Mouse (Mus musculus) limb, embryonic 11.5 days (tissue): ENCODE results near the gene Ifnl3. TPM values are rescaled to one million over a fixed set of nuclear protein-coding genes. Genes with fewer than 3 reads are reported as not detected.

Experiments
- ATAC-seq: fragments of 200-750 bp; cut with Nextera tagmentation; 2 replicates; pipeline ENCODE4 v1.8.0; 2017; ENCODE audit warnings: low read depth; ENCODE audit not compliant: insufficient number of reproducible peaks, low FRiP score, low TSS enrichment
- DNase-seq: peaks from one replicate; pipeline ENCODE4 v3.0.0-alpha.2; 2015; ENCODE audit warnings: low spot score
- H3K27ac ChIP-seq: fragments of 300-500 bp; sonication (generic); replicated peaks from 2 replicates; pipeline ENCODE4 v1.5.1; 2014; ENCODE audit warnings: low read depth, mild to moderate bottlenecking, low read length
- H3K27me3 ChIP-seq: fragments of 300-500 bp; sonication (generic); 2 replicates; pipeline ENCODE4 v1.6.1; 2014; ENCODE audit warnings: mild to moderate bottlenecking, low read length, mixed read lengths; ENCODE audit not compliant: control insufficient read depth, insufficient read depth
- H3K36me3 ChIP-seq: fragments of 300-500 bp; sonication (generic); 2 replicates; pipeline ENCODE4 v1.6.1; 2014; ENCODE audit warnings: mild to moderate bottlenecking, low read length, moderate library complexity, mixed read lengths; ENCODE audit not compliant: control insufficient read depth, insufficient read depth
- H3K4me1 ChIP-seq: fragments of 300-500 bp; sonication (generic); 2 replicates; pipeline ENCODE4 v1.6.1; 2014; ENCODE audit warnings: low read length, mixed read lengths; ENCODE audit not compliant: control insufficient read depth, insufficient read depth
- H3K4me2 ChIP-seq: fragments of 300-500 bp; sonication (generic); 2 replicates; pipeline ENCODE4 v1.6.1; 2014; ENCODE audit warnings: low read depth, mild to moderate bottlenecking, moderate library complexity; ENCODE audit not compliant: severe bottlenecking
- H3K4me3 ChIP-seq: fragments of 300-500 bp; sonication (generic); 2 replicates; pipeline ENCODE4 v1.5.1; 2014; ENCODE audit warnings: low read depth, low read length
- H3K9ac ChIP-seq: fragments of 300-500 bp; sonication (generic); 2 replicates; pipeline ENCODE4 v1.6.1; 2014; ENCODE audit warnings: mild to moderate bottlenecking, low read length
- H3K9me3 ChIP-seq: fragments of 300-500 bp; sonication (generic); 2 replicates; pipeline ENCODE4 v1.6.1; 2016; ENCODE audit warnings: low read length; ENCODE audit not compliant: control insufficient read depth
- WGBS: fragments of 180-500 bp; shearing (Covaris S2); extraction: QIAGEN DNeasy Blood & Tissue Kit; methylation state at CpG from one replicate; pipeline ENCODE4 v1.1.7; 2014; 5-methylcytosine and 5-hydroxymethylcytosine counted together
- polyA plus RNA-seq: library from polyadenylated mRNA; unstranded; fragments of >200 nt; fragmentation: Nextera tagmentation; extraction: Ambion mirVana; gene quantifications from 2 replicates; pipeline ENCODE4 v1.2.1, GENCODE M21; 2014

Ifnl3 gene
- polyA plus RNA-seq, 1 experiment from 2014 or later, result not detected

DNA sequence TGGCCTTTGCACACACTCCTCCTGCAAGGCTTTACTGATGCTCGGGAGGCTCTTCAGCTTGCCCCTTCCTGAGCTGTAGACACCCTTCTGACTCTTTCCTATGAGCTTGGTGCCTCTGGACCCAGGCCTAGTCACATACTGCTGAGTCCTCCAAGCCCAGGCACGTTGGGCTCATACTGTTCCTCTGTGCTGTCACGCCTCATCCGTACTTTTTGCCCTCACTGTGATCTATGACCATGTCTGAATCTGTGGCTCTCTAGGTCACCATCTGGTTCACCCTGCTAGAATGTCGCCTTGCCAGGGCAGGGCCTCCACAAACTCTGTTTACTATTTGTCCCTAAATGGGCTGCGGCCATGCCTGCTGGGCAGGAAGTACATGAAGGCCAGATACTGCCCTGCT lies 30.4 kb downstream of the Ifnl3 start:
- Histone ChIP-seq H3K36me3 (no peaks in the 10 kb centered on the region), H3K27ac (no peak overlapping the region), H3K27me3 (no peaks in the 10 kb centered on the region), H3K9me3 (no peaks in the 10 kb centered on the region; the same call in 1 of the 2 replicates), H3K9ac (no peak overlapping the region), H3K4me2 (no peak overlapping the region), H3K4me3 (no peak overlapping the region), H3K4me1 (no peaks in the 10 kb centered on the region)
- no peak for ATAC-seq
- DNase-seq, result no peak
- WGBS, result 90% methylated on average over 6 of the region's 6 CpGs

DNA sequence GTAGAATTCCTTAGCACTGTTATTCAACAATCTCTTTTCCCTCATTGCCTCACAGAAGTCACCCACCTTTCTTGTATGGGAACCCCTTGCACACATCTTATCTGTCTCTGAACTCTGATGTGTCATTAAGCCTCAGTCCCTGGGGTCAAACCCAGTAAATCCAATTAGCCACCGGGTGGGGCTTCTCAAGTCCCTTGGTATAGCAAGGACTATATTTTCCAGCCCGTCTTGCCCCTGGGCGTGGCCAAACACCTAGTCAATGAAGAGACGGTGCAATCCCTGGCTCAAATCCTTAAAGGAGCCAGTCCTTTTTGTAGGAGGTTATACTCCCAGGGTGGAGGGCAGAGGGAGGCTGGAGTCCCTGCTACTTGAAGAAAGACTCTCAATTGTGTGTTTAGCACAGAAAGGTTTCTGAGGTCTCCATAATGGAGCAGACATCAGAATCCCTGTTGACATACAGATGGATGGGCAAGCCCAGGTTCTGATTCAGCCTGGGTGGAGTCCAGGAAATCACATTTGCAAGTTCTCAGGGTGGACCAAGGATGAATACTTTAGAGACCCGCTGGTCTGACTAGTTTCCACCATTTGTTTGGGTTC lies 33.4 kb downstream of the Ifnl3 start:
- H3K4me2 ChIP-seq, result no peak overlapping the region
- H3K9me3 ChIP-seq, result no peaks in the 10 kb centered on the region; the same call in 1 of the 2 replicates
- H3K4me1 ChIP-seq, result no peaks in the 10 kb centered on the region
- no peak for ATAC-seq
- no peak for DNase-seq
- 18% methylated on average over 5 of the region's 5 CpGs for WGBS
- no peak overlapping the region for H3K4me3 ChIP-seq
- H3K9ac ChIP-seq, result no peak overlapping the region
- no peak overlapping the region for H3K27ac ChIP-seq
- H3K27me3 ChIP-seq, result no peaks in the 10 kb centered on the region
- H3K36me3 ChIP-seq, result peaks cover 6% of the 10 kb centered on the region

DNA sequence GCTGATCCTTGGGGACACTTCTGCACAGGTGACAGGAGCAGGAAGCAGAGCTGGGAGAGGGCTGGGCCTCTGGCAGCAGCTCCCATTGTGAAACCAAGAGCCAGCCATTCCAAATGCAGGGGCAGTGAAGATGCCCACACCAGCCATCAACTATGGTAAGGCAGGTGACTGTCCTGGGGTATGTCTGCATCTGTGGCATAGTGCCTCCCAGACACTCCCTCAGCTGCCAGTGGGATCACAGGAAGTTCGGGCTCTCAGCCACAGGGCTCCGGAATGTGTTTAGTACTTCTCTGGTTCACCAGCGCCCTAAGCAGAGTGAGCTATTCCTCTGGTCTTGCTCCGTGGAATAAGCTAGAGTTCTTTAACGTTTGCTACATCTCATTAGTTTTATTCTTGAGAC lies 34.4 kb downstream of the Ifnl3 start:
- ATAC-seq (no peak), DNase-seq (no peak)
- Histone ChIP-seq H3K9ac (no peak overlapping the region), H3K9me3 (no peaks in the 10 kb centered on the region; the same call in 1 of the 2 replicates), H3K27me3 (no peaks in the 10 kb centered on the region), H3K4me3 (no peak overlapping the region), H3K27ac (no peak overlapping the region), H3K36me3 (peaks cover 9% of the 10 kb centered on the region), H3K4me2 (no peak overlapping the region), H3K4me1 (no peaks in the 10 kb centered on the region)
- WGBS, result 71% methylated on average over 5 of the region's 5 CpGs

DNA sequence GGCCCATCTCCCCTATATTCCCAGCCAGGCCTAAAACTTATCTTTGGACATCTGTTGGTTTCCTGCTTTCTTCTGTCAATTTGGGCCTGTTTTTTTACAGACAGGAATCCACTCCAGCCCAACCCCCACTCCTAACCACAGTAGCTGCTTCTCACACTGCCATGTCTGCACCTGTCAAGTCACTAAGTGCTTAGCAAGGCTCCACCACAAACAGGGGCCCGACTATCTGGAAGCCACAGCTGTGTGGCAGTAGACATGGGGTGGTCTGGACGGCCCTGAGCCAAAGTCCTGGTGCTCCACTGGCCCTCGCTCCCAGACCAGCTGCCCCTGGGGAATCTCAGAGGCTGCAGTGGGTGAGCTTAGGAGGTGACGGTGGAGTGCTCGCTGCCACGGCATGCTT lies 35.1 kb downstream of the Ifnl3 start:
- no peak for DNase-seq
- Histone ChIP-seq H3K9ac (no peak overlapping the region), H3K27ac (no peak overlapping the region)

DNA sequence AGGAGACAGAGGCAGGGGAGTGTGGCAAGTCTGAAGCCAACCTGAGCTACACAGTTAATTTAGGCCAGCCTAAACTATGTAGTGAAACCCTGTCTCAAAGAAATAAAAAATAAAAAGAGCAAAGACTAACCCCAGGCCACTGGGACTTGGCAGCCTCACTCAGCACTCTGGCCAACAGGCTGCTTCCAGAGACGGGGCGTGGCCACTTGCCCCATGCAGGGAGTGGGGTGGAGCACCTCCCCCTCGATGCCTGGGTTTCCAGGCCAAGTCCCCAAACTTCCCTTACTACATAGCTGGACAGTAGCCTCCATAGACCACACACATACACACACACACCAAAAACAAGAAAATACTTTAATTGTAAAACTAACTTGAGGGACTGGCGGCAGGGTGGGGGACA lies 35.9 kb downstream of the Ifnl3 start:
- Histone ChIP-seq H3K36me3 (peaks cover 16% of the 10 kb centered on the region), H3K4me3 (no peak overlapping the region), H3K27me3 (no peaks in the 10 kb centered on the region), H3K4me2 (no peak overlapping the region), H3K27ac (no peak overlapping the region), H3K9ac (no peak overlapping the region), H3K4me1 (no peaks in the 10 kb centered on the region), H3K9me3 (no peaks in the 10 kb centered on the region)
- no peak for ATAC-seq
- WGBS, result 45% methylated on average over 4 of the region's 4 CpGs
- DNase-seq, result no peak

More for the DNA sequence above, 35.1 kb downstream of the Ifnl3 start:
- 74% methylated on average over 6 of the region's 6 CpGs for WGBS
- Histone ChIP-seq H3K4me2 (no peak overlapping the region), H3K4me1 (no peaks in the 10 kb centered on the region), H3K27me3 (no peaks in the 10 kb centered on the region), H3K9me3 (no peaks in the 10 kb centered on the region; the same call in 1 of the 2 replicates), H3K4me3 (no peak overlapping the region), H3K36me3 (peaks cover 14% of the 10 kb centered on the region)
- ATAC-seq, result no peak

DNA sequence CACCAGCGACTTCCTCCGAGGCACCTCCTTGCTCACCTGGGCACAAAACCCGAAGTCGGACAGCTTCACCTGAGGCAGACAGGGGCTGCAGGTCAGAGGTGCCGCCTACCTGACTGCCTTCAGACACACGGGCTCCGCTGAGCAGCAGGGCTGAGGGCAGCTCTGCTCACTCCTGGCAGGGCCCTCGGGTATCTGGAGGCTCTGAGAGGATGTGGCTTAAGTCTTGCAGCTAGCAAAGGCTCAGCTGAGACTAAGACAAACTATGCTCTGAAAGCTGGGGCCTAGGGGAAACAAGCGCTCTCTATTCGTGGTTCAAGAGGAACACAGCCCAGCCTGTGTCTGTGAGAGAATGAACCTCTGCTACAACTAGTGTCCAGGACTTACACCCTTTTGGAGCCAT lies 38.2 kb downstream of the Ifnl3 start:
- peaks cover 29% of the 10 kb centered on the region for H3K36me3 ChIP-seq
- H3K27me3 ChIP-seq, result no peaks in the 10 kb centered on the region
- no peaks in the 10 kb centered on the region for H3K4me1 ChIP-seq
- H3K4me2 ChIP-seq, result no peak overlapping the region
- ATAC-seq (no peak), DNase-seq (no peak)
- H3K4me3 ChIP-seq, result no peak overlapping the region
- no peak overlapping the region for H3K27ac ChIP-seq
- no peaks in the 10 kb centered on the region for H3K9me3 ChIP-seq
- no peak overlapping the region for H3K9ac ChIP-seq
- 95% methylated on average over 10 of the region's 10 CpGs for WGBS

DNA sequence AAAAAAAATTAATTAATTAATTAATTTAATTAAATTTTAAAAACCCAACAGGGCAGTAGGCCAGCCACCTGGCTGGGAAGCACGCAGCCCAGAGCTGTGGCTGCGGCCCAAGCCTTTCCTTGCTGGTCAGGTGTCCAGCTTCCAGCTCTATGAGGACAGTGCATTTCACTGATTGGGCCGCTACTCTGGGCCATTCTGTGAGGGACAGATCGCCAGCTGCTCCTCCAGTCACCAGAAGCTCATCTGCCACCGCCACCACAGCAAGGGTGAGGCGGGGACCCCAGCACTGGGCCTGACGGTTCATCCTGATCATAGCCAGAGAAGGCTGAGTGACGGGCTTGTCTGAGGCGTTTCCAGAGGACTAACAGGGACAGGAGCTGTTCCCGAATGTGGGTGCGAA lies 39.3 kb downstream of the Ifnl3 start:
- no peak overlapping the region for H3K4me2 ChIP-seq
- DNase-seq, result no peak
- H3K4me1 ChIP-seq, result no peaks in the 10 kb centered on the region
- ATAC-seq, result no peak
- no peak overlapping the region for H3K9ac ChIP-seq
- H3K4me3 ChIP-seq, result no peak overlapping the region
- H3K36me3 ChIP-seq, result peaks cover 31% of the 10 kb centered on the region
- no peaks in the 10 kb centered on the region for H3K9me3 ChIP-seq
- 89% methylated on average over 11 of the region's 11 CpGs for WGBS
- H3K27me3 ChIP-seq, result no peaks in the 10 kb centered on the region
- no peak overlapping the region for H3K27ac ChIP-seq

DNA sequence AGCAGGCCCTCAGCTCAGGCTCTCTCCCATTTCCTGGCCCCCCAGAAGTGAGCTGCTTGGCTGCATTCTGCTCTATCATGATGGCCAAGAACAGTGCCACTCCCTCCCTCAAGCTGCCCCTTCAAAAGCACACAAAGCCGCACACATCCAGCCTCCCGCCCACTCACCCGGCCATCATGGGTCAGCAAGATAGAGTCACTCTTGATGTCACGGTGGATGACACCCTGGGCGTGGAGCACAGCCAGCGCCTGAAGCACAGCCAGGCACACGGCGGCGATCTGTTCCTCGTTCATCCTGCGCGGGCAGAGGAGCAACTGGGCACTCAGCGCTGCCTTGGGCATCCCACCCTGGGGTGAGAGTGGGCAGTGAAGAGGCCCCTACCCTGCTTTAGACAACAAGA lies 39.7 kb downstream of the Ifnl3 start:
- ATAC-seq (no peak), DNase-seq (no peak)
- 93% methylated on average over 13 of the region's 13 CpGs for WGBS
- no peak overlapping the region for H3K9ac ChIP-seq
- no peaks in the 10 kb centered on the region for H3K9me3 ChIP-seq
- H3K4me1 ChIP-seq, result no peaks in the 10 kb centered on the region
- H3K27ac ChIP-seq, result no peak overlapping the region
- no peaks in the 10 kb centered on the region for H3K27me3 ChIP-seq
- H3K36me3 ChIP-seq, result peaks cover 32% of the 10 kb centered on the region
- no peak overlapping the region for H3K4me2 ChIP-seq
- H3K4me3 ChIP-seq, result no peak overlapping the region

DNA sequence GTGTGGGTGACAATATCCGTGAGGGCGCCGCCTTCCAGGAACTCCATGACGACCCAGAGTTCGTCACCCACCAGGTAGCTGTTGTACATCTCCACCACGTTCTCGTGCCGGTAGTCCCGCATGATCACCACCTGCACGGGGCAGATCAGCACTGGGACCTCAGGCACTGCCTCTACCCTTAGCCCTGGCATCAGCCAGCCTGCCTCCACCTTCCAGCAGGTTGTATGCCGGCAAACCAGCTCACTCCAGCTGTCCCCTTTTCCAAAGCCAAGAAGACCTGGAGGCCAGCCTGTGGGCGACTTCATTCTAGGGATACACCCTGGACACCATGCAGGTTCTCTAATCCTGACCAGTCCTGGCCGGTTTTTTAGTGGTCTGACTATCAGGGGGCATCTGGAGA lies 40.3 kb downstream of the Ifnl3 start:
- H3K27ac ChIP-seq, result no peak overlapping the region
- no peaks in the 10 kb centered on the region for H3K9me3 ChIP-seq
- H3K4me3 ChIP-seq, result no peak overlapping the region
- H3K9ac ChIP-seq, result no peak overlapping the region
- no peaks in the 10 kb centered on the region for H3K27me3 ChIP-seq
- DNase-seq (no peak), ATAC-seq (no peak)
- WGBS, result 91% methylated on average over 13 of the region's 13 CpGs
- no peak overlapping the region for H3K4me2 ChIP-seq
- peaks cover 36% of the 10 kb centered on the region for H3K36me3 ChIP-seq
- H3K4me1 ChIP-seq, result no peaks in the 10 kb centered on the region
